Mouse (Mus musculus) spleen, embryonic (tissue): ENCODE measurements around the gene Defa37.
"Not testable (repeated sequence)": the region's sequence is repeated elsewhere in the genome, so short reads cannot be mapped to it uniquely, and the experiment has no call there.

Source experiments
- CTCF ChIA-PET: fragments of 350-600 bp; sonication (Branson Sonifier 250); formaldehyde crosslinking; loops from one replicate; lab custom pipeline; 2022; lab: Charles Lee

The Defa37 gene

GRCm38 (mm10) chr8:21565086-21565485 is at the start of gene Defa37:
Gene Defa37 (plus strand): TSS chr8:21565386.
- CTCF ChIA-PET, result not testable (repeated sequence)

- CTCF ChIA-PET, result not testable (repeated sequence)
Measured at GRCm38 (mm10) chr8:21528732-21529131, 36.5 kb upstream of the Defa37 start, which contains the start of gene Defa32. Gene Defa32 (plus strand): TSS chr8:21529032.

- CTCF ChIA-PET, result not testable (repeated sequence)
Measured at GRCm38 (mm10) chr8:21582706-21583105, 17.5 kb downstream of the Defa37 start, which contains the start of gene Defa28. Gene Defa28 (plus strand): TSS chr8:21583006.

- CTCF ChIA-PET, result not testable (repeated sequence)
Measured at GRCm38 (mm10) chr8:21594408-21594807, 29.2 kb downstream of the Defa37 start, which contains the start of gene Gm7861. Gene Gm7861 (minus strand): TSS chr8:21594508.
